Mouse (Mus musculus) midbrain, embryonic 13.5 days (tissue): ENCODE data around the gene Tns3. TPM values are rescaled to one million over a fixed set of nuclear protein-coding genes. Genes with fewer than 3 reads are reported as not detected.
A peak's percentile ranks its signal among the peaks of the same experiment; 100 is the strongest.

Experiments used
- ATAC-seq: fragments of 200-750 bp; cut with Nextera tagmentation; 2 replicates; pipeline ENCODE4 v1.8.0; 2017; ENCODE audit warnings: mild to moderate bottlenecking, moderate TSS enrichment, moderate library complexity
- H3K27ac ChIP-seq: fragments of 300-500 bp; sonication (generic); 2 replicates; pipeline ENCODE4 v1.5.1; 2015; ENCODE audit warnings: inconsistent platforms, mild to moderate bottlenecking, moderate library complexity
- H3K27me3 ChIP-seq: fragments of 300-500 bp; sonication (generic); 2 replicates; pipeline ENCODE4 v1.6.1; 2015; ENCODE audit warnings: mild to moderate bottlenecking, inconsistent platforms
- H3K36me3 ChIP-seq: fragments of 300-500 bp; sonication (generic); 2 replicates; pipeline ENCODE4 v1.6.1; 2015; ENCODE audit warnings: mild to moderate bottlenecking, inconsistent platforms
- H3K4me1 ChIP-seq: fragments of 300-500 bp; sonication (generic); replicated peaks from 2 replicates; pipeline ENCODE4 v1.6.1; 2015; ENCODE audit warnings: inconsistent platforms
- H3K4me2 ChIP-seq: fragments of 300-500 bp; sonication (generic); replicated peaks from 2 replicates; pipeline ENCODE4 v1.6.1; 2015; ENCODE audit warnings: moderate library complexity, mild to moderate bottlenecking, inconsistent platforms
- H3K4me3 ChIP-seq: fragments of 300-500 bp; sonication (generic); replicated peaks from 2 replicates; pipeline ENCODE4 v1.5.1; 2015; ENCODE audit warnings: mild to moderate bottlenecking, inconsistent platforms
- H3K9ac ChIP-seq: fragments of 300-500 bp; sonication (generic); replicated peaks from 2 replicates; pipeline ENCODE4 v1.6.1; 2015; ENCODE audit warnings: mild to moderate bottlenecking, inconsistent platforms
- H3K9me3 ChIP-seq: fragments of 300-500 bp; sonication (generic); 2 replicates; pipeline ENCODE4 v1.6.1; 2016; ENCODE audit warnings: mild to moderate bottlenecking, inconsistent platforms
- WGBS: fragments of 180-500 bp; shearing (Covaris S2); methylation state at CpG from one replicate; pipeline ENCODE4 v1.1.7; 2015; 5-methylcytosine and 5-hydroxymethylcytosine counted together
- polyA plus RNA-seq: library from polyadenylated mRNA; unstranded; fragments of >200 nt; fragmentation: Nextera tagmentation; extraction: Ambion mirVana; gene quantifications from 2 replicates; pipeline ENCODE4 v1.2.1, GENCODE M21; 2015

Tns3 gene
- polyA plus RNA-seq, 1 experiment from 2014 or later, result 4.4 TPM

DNA sequence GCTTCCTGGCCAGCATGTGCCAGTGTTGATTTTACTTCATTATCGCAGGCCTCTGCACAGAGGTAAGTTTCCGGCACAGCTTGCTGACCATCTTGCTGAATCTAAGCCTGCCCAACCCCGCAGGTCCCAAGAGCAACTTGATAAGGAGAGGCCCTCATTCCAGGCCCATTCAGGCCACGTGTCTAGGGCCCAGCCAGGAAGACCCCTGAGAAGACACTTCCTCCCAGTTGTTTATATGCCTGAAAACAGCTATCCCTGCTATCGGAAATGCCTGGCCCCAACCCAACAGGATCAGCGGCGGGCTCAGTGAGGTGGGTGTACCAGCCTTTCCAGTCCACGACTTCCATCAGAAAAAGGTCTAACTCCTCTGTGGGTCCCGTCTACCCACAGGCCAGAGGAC, 194.8 kb downstream of the Tns3 start:
- H3K4me2 ChIP-seq, result no peak overlapping the region
- no peaks in the 10 kb centered on the region for H3K36me3 ChIP-seq
- H3K9ac ChIP-seq, result no peak overlapping the region
- WGBS, result 87% methylated on average over 9 of the region's 9 CpGs
- ATAC-seq, result no peak
- no peak overlapping the region for H3K4me3 ChIP-seq
- peaks cover 20% of the 10 kb centered on the region for H3K4me1 ChIP-seq
- no peaks in the 10 kb centered on the region for H3K9me3 ChIP-seq
- 0 out of 2 replicates have a peak, but pooled peaks cover 9% of the 10 kb centered on the region for H3K27me3 ChIP-seq
- H3K27ac ChIP-seq, result no peak overlapping the region

DNA sequence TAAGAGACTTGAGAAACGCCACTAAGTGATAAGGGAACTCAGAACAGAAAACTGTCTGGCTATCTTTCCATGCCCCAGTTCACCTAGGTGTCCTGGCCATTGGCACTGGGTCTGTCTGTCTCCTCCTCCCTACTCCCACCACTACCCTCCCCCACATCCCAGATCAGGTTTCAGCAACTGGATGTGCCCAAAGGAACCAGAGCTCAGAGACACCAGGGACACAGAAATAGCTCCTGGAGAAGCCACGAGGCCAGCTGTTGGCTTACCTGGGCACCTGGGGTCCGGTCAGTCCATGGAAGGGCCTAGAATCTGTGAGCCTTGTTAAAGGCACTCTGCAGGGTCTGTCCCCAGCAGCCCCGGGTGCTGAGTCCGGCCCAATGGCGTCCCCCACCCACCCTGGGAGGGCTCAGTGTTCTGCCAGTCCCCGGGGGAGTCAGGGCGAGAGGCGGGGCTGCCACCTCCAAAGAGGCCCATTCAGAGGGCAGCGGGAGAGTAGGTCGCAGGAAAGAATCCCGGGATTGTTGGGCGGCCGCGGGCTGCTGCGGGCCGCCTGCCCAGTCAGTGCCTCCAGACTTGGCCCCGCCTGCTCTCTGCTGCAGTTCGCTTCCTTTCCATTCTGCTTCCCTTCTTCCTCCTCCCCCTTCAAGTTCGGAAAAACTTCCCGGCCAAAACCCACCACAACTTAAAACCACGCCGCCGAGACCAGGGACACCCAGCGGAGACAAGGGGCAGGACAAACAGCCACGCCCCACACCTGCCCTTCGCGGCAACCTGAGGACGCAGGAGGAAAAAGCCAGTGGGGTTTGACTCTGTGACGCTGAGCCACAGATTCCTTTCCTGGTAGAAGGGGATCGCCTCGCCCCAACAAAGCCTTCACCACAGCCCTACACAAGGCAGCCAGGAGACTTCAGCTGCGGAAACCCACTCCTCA, 195.9 kb downstream of the Tns3 start:
- Histone ChIP-seq H3K27ac (peak overlapping the region; percentile 60; the same call in 1 of the 2 replicates), H3K27me3 (0 out of 2 replicates have a peak, but pooled peaks cover 9% of the 10 kb centered on the region), H3K4me2 (peak overlapping the region; percentile 78), H3K36me3 (no peaks in the 10 kb centered on the region), H3K9me3 (no peaks in the 10 kb centered on the region), H3K9ac (peak overlapping the region; percentile 69), H3K4me1 (peaks cover 20% of the 10 kb centered on the region), H3K4me3 (peak overlapping the region; percentile 44)
- 2% methylated on average over 33 of the region's 33 CpGs for WGBS
- peak; percentile 91 for ATAC-seq

DNA sequence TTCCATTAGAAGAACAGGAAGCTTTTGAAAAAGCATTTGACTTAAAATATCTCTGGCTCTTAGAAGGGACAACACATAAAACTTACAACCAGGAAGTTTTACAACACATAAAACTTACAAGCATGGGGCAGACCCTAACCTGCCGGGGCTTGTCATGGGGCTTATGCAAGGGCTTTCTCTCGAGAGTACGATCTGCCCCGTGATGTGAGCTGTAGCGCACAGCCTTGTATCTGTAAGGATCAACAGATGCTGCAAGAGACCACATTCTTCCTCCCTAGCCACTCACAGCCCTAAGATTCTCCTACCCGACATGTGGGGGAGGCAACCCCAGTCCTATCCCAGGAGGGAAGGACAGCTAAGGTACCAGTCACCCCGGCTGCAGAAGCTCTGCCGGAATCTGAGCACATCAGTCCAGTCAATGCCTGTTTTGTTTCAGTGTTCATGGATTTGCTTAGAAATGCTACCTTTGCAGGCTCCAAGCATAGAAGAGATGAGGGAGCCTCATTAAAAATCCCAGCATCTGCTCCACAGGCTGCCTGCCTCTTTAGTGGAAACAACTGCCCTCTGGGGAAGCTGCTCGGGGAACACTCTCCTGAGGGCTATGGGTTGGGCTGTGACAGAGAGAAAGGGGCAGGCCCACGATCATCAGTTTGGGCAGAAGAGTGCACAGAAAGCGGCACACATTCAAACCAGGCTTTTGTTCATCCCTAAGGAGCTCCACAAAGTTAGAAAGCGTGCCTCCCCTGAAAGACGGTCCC, 196.8 kb downstream of the Tns3 start:
- Histone ChIP-seq H3K9me3 (no peaks in the 10 kb centered on the region), H3K4me1 (peaks cover 20% of the 10 kb centered on the region), H3K27me3 (0 out of 2 replicates have a peak, but pooled peaks cover 9% of the 10 kb centered on the region), H3K27ac (peak overlapping the region; percentile 60; the same call in 1 of the 2 replicates), H3K4me2 (peak overlapping the region; percentile 78), H3K4me3 (peak overlapping the region; percentile 44), H3K36me3 (no peaks in the 10 kb centered on the region), H3K9ac (peak overlapping the region; percentile 69; the same call in 1 of the 2 replicates)
- WGBS, result 18% methylated on average over 13 of the region's 13 CpGs
- peak; percentile 53 for ATAC-seq

DNA sequence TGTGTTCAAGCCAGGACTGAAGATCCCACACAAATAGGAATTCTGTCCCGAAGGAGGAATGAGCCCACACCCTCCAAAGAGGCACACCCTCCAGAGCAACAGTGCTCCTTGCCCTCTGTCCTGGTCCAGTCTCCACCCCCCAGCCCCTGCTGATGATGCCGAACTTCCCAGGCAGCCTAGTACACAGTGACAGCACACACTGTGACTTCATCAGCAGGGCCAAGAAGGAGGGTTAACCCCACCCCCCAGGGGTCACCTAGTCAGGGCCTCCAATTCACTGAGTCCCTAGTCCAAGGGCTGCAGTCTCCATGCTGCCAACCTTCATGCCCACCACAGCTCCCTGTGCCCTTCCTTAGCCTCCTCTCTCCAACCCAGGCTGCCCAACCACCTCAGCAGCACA, 200.5 kb downstream of the Tns3 start:
- Histone ChIP-seq H3K36me3 (no peaks in the 10 kb centered on the region), H3K9ac (no peak overlapping the region), H3K27me3 (0 out of 2 replicates have a peak, but pooled peaks cover 4% of the 10 kb centered on the region), H3K9me3 (no peaks in the 10 kb centered on the region), H3K4me1 (peaks cover 17% of the 10 kb centered on the region), H3K4me3 (no peak overlapping the region), H3K4me2 (no peak overlapping the region), H3K27ac (no peak overlapping the region)
- 78% methylated on average over 2 of the region's 2 CpGs for WGBS
- no peak for ATAC-seq

DNA sequence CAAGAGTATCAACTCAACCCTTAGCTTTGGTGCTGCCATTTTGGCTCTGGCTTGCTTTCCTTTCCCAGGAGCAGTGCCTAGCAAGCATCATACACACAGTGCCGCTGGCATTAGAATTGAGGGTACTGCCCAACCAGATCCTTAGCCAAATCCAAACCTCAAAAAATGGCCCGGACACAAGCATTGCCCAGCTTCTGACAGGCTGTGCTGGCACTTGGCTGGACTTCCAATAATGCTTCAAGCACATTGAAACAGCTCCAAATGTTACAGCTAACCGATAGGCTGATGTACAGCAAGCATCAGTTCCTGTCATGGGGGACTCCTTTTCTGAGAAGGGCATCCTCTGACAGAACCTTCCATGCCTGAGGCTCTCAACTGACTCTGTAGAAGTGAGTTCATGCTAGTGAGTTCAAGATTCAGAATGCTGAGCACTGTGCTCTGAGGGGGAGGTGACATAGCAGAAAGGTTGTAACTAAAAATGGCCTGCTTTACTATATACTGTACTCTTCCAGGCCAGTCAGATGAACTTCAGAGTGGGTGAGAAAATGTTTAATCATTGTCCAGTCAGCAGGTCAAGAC, 201.4 kb downstream of the Tns3 start:
- Histone ChIP-seq H3K4me2 (no peak overlapping the region), H3K27ac (no peak overlapping the region), H3K27me3 (0 out of 2 replicates have a peak, but pooled peaks cover 4% of the 10 kb centered on the region), H3K36me3 (no peaks in the 10 kb centered on the region), H3K9ac (no peak overlapping the region), H3K4me1 (peaks cover 15% of the 10 kb centered on the region), H3K9me3 (no peaks in the 10 kb centered on the region), H3K4me3 (no peak overlapping the region)
- WGBS, result 96% methylated on average over 3 of the region's 3 CpGs
- ATAC-seq, result no peak

DNA sequence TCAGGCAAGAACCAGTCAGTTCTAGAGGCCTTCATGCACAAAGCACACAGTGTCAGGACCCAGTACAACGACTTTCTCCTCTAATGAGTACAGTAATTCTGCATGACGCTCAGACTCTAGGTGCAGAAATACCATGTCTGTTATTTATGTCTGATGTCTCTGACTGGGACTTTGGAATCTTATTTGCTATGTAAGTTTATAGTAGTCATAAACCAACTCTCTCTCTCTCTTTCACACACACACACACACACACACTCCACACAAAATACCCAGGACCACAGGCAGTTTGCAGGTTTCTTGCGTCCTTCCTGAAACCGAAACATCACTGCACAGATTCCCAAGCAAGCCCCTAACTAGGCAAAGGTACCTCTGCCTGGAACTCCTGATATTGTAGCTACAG, 203.5 kb downstream of the Tns3 start:
- Histone ChIP-seq H3K4me1 (peaks cover 29% of the 10 kb centered on the region), H3K9ac (no peak overlapping the region), H3K9me3 (no peaks in the 10 kb centered on the region), H3K4me2 (no peak overlapping the region), H3K27me3 (no peaks in the 10 kb centered on the region), H3K4me3 (no peak overlapping the region), H3K27ac (no peak overlapping the region), H3K36me3 (no peaks in the 10 kb centered on the region)
- no peak for ATAC-seq
- 94% methylated on average over 4 of the region's 4 CpGs for WGBS

DNA sequence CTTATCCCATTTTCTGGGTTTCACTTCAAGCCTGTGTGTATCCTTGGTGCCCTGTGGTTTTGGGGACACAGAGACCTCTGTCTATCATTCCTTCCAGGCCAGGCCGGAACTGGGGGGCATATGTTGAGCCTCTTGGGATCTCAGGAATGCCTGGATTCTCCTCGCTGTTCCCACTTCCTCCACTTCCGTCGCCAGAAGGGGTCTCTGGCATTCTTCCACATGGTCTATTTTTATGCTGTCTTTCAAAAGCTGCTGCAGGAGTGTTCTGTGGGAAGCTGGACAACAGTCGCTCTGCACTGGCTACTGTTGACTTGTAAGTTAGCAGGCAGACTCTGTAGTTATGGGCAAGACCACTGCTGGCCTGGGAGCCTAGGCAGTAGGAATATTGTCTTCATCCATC, 206.4 kb downstream of the Tns3 start:
- Histone ChIP-seq H3K4me1 (peaks cover 35% of the 10 kb centered on the region), H3K9me3 (no peaks in the 10 kb centered on the region), H3K36me3 (no peaks in the 10 kb centered on the region), H3K9ac (no peak overlapping the region), H3K4me3 (no peak overlapping the region), H3K27ac (no peak overlapping the region), H3K27me3 (no peaks in the 10 kb centered on the region), H3K4me2 (no peak overlapping the region)
- WGBS, result 54% methylated on average over 5 of the region's 5 CpGs
- ATAC-seq, result no peak

DNA sequence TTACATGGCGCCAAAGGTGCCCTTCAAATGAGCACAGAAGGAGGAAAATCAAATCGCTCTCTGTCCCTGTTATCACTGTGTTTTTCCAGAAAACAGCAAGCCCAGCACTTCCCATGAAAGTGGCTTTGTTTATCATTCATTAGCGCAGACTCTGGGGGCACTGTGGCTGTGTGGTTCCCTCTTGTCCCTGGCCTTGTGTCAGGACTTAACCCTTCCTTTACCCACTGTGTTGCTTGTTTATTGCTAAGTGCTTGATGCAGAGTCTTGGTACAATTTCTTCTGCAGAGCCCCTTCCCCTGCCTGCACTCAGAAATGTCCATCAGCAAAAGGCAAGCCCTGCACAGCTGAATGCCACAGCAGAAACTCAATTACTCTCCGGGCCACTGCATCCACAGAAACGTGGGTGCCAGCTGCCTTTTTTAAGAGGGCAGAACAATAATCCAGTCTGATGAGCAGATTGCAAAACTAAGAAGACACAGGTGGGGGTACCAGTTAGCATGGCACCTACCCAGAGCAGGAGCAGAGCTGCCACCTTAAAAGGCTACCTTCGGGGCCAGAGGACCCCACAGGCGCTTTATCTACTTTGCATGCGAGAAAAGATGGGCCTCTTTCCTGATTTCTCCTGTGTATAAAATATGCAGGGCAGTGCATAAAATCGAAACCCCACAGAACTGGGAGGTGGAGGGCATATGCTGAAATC, 207.6 kb downstream of the Tns3 start:
- Histone ChIP-seq H3K9ac (no peak overlapping the region), H3K27ac (peak overlapping the region; percentile 27), H3K4me3 (no peak overlapping the region), H3K9me3 (no peaks in the 10 kb centered on the region), H3K27me3 (no peaks in the 10 kb centered on the region), H3K4me1 (peaks cover 37% of the 10 kb centered on the region), H3K4me2 (no peak overlapping the region), H3K36me3 (no peaks in the 10 kb centered on the region)
- peak; percentile 48 for ATAC-seq
- WGBS, result 44% methylated on average over 9 of the region's 9 CpGs

DNA sequence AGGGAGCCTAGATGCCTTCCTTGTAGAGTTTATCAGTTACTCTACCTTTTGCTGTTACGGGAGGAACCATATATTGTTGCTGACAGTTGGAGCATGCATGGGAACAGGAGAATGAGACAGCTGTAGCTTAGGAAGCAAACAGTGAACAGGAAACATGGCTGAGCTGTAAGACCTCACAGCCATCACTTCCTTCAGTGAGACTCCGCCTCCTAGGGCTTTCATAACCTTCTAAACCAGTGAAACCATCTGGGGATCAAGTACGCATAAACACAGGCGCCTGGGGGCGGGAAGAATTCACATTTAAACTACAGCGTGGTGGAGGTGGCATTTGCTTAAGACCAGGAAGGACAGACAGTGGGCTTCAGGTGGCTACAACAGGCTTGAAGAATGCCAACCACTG, 208.7 kb downstream of the Tns3 start:
- H3K4me2 ChIP-seq, result no peak overlapping the region

DNA sequence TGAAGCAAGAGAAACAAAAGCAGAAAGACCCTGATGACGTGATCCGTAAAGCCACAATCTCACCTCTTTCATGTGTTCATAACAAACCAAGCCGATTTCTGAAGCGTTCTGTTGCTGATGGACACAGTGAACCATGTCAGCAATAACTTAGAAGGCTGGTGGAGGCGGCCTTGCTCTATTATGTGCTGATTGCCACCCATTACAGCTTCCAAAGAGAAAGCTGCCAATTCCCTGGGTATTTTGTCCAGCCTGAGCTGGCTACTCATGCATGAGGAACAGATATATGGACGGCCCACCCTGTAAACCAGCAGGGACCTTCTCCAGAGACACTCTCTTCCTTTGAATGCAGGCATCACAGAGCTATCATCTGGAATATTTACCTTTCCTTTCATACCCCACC, 211.1 kb downstream of the Tns3 start:
- Histone ChIP-seq H3K4me3 (no peak overlapping the region), H3K4me1 (peaks cover 31% of the 10 kb centered on the region), H3K9ac (no peak overlapping the region), H3K36me3 (no peaks in the 10 kb centered on the region), H3K9me3 (no peaks in the 10 kb centered on the region), H3K27me3 (no peaks in the 10 kb centered on the region), H3K4me2 (no peak overlapping the region), H3K27ac (no peak overlapping the region)
- 67% methylated on average over 6 of the region's 6 CpGs for WGBS
- ATAC-seq, result no peak

More for the DNA sequence above, 208.7 kb downstream of the Tns3 start:
- ATAC-seq, result no peak
- Histone ChIP-seq H3K27ac (no peak overlapping the region), H3K36me3 (no peaks in the 10 kb centered on the region), H3K9ac (no peak overlapping the region), H3K4me1 (peaks cover 37% of the 10 kb centered on the region), H3K4me3 (no peak overlapping the region), H3K27me3 (no peaks in the 10 kb centered on the region), H3K9me3 (no peaks in the 10 kb centered on the region)
- 91% methylated on average over 6 of the region's 6 CpGs for WGBS

DNA sequence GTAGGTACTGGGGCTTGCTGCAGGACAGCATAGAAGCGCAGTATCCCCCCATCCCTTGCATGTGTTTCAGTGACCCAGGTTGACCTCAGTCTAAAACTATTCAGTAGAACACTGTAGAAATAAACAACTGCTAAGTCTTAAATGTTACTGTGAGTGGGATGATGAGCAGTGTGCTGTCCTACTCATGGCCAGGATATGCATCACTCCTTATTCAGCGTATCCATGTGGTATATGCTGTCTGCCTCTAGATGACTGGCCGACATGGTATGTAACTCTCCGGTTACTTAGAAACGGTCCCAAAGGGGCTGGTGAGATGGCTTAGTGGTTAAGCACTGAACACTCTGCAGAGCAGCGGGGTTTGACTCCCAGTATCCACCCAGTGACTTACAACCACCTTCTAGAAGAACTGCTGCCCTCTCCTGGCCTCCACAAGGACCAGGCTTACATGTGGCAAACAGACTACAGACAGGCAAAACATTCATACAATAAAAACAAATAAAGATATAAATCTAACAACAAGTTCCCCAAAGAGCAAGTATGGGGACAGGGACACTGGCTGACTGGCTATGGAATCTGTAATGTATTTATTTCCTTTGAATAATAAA, 212.6 kb downstream of the Tns3 start:
- H3K27ac ChIP-seq, result no peak overlapping the region
- no peak overlapping the region for H3K9ac ChIP-seq
- no peaks in the 10 kb centered on the region for H3K9me3 ChIP-seq
- no peaks in the 10 kb centered on the region for H3K27me3 ChIP-seq
- ATAC-seq, result no peak
- 93% methylated on average over 6 of the region's 6 CpGs for WGBS
- H3K36me3 ChIP-seq, result no peaks in the 10 kb centered on the region
- no peak overlapping the region for H3K4me2 ChIP-seq
- H3K4me1 ChIP-seq, result peaks cover 16% of the 10 kb centered on the region
- no peak overlapping the region for H3K4me3 ChIP-seq
